Mouse (Mus musculus): Measurements from ENCODE around the gene Aicda.
"Not testable (repeated sequence)": the region's sequence is repeated elsewhere in the genome, so short reads cannot be mapped to it uniquely, and the experiment has no call there.

Gene Aicda

DNA sequence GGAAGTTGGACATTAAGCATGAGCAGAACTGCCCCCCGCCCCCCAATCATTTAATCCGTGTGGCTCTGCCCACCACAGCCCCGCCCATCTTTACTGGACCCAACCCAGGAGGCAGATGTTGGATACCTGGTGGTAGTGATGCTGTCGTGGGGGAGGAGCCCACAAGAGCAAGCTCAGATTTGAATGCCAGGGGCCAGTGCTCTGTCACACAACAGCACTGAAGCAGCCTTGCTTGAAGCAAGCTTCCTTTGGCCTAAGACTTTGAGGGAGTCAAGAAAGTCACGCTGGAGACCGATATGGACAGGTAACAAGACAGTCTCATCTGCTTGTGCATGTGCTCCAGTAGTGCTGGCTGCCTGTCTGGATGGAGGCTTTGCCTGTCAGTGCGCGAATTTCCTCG lies at the start of gene Aicda:
TSS of gene Aicda (plus strand) at position 196 of the 400 bp plus-strand sequence.
- no peak for DNase-seq (ENCODE audit: low read depth, low spot score)

DNA sequence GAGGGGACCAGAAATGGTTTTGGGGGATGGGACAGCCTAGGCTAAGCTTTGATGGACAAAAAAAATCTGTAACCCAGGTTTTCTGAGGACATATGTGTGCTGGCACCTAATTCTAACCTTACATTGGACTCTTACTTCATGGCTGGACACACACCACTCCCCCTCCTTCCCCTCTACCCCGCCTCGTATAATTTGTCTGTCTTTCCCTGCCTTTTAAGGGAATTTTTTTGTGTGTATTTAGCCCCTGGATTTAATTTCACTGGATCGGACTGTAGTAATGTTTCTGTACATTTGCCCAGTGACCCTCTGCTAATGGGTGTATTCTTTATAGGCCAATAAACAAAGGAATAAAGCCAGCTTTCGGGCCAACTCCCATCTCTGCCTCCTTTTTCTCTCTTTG lies 48.6 kb upstream of the Aicda start:
- DNase-seq (ENCODE audit: low read depth, low spot score), result no peak

DNA sequence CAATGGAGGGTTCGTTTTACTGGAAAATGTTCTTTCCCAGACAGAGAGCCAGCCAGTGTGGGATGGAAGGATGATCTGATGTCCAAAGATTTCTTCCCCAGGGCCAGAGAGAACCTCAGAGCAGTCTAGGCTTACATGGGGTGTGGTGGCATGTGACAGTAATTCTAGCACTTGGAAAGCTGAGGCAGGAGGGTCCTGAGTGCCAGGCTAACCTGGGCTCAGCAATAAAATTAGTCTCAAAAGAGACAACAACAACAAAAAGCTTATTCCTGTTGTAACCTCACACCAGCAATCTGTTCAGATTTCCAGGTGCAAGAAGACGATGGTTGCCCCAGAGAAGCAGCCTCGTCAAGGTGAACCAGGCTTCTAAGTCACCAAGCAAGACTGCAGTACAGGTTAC lies 48.1 kb upstream of the Aicda start, which contains the start of gene Mfap5:
TSS of gene Mfap5 (plus strand) at position 301 of the 400 bp plus-strand sequence.
- DNase-seq (ENCODE audit: low read depth, low spot score), result no peak

DNA sequence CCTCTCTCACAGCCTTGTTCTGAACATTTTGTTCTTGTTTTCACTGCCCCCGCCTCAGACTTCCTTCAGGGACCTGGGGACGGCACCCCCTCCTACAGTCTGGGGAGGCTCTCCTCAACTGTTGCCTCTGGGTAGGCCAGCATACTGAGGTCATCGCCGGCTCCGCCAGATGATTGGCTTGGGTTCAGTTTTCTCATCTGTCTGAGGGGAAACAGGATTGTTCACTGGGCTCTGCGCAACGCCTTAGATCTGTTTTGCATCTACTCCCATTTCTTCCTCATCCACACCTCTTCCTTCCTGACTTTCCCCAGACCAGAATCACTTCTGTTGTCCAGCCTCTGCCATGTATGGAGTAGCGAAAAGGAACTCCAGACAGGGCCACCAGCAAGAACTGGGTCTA lies 45.1 kb upstream of the Aicda start:
- DNase-seq (ENCODE audit: low read depth, low spot score), result no peak

DNA sequence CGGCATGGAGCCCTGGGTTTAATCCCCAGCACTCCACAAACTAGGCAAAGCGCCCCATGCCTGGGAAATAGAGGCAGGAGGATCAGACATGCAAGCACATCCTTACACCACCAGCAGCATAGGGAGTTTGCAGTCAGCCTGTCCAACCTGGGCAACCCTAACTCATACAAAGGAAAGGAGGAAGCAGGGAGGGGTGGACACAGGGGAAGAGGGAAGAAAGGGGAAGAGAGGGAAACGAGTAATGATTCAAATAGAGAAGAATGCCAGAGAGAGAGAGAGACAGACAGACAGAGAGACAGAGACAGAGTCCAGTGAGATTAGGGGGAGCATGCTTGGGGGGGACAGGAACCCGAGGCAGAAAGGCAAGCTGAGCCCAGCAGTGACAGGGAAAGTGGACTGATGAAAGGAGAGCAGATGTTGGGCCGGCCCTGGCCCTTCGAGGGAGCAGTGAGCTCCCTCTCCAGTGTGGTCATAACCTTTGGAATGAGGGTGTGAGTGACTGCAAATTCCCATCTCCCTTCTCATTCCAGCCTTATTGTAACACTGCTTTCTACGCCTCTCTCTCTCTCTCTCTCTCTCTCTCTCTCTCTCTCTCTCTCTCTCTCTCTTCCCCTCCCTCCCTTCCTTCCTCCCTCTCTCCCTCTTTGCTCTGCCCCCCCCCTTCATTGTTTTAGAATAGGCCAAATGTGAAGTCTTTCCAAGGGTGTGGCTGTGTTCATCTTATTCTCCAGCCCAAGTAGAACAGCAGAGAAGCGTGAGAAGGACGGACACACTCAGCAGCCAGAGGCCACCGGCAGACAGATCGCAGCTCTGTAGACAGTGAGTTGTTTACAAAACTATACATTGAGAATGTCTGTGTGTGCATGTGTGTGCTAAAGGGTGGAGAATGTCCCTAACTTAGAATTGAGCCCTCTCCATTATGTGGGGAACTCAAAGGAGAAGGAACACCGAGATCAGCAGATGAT lies 40.4 kb upstream of the Aicda start:
- DNase-seq (ENCODE audit: low read depth, low spot score), result no peak

DNA sequence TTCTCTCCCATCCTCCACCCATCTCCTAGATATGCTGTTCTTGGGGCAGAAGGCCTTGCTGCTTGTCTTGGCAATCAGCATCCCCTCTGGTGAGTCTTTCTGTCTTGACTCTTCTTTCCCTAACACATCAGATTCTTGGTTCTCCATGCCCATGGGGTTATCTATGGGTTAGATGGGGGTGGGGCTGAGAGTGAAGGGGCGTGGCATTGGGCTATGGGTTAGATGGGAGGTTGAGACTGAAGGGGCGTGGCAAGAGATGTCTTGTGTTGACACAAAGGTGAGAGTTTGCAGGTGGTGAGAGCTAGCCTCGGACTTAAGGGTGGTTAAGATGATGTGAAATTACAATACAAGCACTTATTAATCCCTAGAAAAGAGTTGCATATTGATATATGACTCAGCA lies 39.3 kb upstream of the Aicda start:
- no peak for DNase-seq (ENCODE audit: low read depth, low spot score)

DNA sequence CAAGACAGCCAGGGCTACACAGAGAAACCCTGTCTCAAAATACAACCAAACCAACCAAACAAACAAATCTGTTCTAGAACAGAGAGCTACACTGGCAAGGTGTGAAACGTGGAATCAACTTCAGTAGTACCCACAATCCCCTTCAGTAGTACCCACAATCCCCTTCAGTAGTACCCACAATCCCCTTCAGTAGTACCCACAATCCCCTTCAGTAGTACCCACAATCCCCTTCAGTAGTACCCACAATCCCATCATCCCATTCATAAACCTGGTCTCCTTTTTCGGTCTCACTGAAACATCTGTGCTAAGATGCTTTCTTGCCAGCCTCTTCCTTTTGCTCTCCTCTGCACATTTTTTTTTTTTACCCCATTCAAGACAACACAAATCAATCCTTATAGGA lies 37.8 kb upstream of the Aicda start:
- DNase-seq (ENCODE audit: low read depth, low spot score), result not testable (repeated sequence)

DNA sequence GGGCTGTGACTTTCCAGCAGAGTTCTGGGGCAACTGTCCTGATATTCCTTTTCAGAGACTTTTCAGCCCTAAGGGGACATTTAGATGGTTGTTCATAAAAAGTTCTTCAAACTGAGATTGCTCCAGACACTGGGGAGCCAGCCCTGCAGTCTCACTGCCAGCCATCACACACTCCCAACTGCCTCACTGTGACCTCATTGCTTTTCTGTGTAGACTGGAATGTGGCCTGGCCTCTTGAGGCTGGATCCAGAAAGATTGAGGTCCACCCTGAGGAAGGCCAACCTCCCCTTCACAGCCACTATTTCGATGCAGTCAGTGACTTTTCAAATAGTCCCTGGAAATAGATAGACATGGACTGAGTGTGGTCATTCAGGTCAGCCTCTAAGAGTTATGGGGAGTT lies 35.9 kb upstream of the Aicda start:
- no peak for DNase-seq (ENCODE audit: low read depth, low spot score)

DNA sequence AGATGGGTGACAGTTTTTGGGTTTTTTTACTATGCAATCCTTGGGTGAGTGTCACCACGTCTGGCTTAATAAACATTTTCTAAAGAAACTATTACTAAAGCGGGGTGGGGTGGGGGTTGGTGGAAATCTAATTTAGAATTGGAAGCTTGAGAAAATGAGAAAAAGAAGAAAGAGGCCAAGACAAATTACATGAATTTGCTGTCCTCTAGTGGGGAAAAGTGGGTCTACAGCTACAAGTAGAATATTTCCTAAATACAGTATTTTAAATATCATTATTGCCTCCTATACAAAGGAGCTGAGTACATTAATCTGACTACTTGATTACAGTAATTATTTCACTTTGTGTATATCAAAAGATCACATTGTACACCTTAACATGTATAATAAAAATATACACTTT lies 34.2 kb upstream of the Aicda start:
- no peak for DNase-seq (ENCODE audit: low read depth, low spot score)

DNA sequence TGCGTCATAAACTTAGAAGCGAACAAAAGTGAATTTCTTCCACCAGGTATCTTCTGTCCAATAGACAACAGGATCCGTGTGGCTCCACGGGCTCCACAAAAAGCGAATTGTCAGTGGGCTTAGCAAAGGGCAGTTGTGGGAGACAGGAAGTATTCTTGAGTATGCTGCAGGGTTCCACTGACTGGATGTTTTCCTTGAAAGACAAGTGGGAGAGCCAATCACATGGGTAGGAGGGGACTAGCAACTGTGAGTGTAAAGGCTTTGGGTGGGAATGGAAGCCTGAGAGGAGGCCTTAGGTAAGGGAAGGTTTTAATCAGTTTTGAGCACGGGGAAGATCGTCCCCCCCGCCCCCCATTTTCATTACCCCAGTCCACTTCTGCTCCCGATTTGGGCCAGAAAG lies 31.0 kb upstream of the Aicda start:
- DNase-seq (ENCODE audit: low read depth, low spot score), result peak; percentile 24

DNA sequence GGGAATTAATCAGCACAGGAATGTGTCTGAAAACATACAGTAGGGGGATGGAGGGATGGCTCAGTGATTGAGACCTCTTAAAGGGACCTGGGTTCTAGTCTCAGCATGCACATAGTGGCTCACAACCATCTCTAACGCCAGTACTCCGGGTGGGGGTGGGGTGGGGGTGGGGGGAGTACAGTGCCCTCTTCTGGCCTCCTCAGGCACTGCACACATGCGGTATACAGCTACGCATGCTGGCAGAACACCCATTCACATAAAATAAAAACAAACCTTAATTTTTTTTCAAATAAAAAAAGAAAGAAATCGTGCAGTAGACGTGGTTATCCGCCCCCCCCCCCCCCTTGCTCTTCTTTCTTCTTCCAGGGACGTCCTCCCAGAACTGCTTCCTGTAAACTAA lies 30.3 kb upstream of the Aicda start:
- no peak for DNase-seq (ENCODE audit: low read depth, low spot score)

DNA sequence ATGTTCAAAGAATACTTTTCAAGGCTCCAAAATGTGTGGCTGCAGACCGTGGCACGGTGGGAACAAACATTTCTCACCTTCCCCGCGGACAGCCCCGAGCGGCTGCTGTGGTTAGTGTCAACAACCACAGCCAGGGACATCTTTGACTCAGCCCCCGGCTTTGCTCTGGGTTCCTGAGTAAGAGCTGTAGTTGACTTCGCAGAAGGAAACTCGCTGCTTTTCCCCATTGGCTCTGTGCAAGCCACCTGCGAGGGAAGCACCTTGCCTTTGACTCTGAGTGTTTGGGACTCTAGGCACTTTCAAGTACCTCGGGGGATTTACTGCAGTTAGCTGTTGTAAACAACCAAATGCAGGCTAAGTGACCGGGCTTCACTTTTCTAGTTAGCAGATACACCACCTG lies 26.0 kb upstream of the Aicda start:
- no peak for DNase-seq (ENCODE audit: low read depth, low spot score)

DNA sequence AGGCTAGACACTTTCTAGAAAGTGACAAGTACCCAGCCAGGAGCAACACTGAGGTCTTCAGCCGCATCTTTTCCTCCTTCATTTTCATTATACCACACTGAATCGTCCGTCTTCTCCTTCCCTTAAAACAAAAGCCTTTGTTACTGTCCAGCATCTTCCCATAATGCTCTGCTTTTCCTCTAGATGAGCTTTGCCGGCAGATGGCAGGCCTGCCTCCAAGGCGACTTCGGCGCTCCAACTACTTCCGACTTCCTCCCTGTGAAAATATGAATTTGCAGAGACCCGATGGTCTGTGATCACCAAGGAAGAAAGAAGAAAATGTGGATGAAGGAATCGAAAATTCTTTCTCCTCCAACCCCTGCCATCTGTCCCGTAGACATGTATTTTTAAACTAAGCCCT lies 25.5 kb upstream of the Aicda start:
- no peak for DNase-seq (ENCODE audit: low read depth, low spot score)

DNA sequence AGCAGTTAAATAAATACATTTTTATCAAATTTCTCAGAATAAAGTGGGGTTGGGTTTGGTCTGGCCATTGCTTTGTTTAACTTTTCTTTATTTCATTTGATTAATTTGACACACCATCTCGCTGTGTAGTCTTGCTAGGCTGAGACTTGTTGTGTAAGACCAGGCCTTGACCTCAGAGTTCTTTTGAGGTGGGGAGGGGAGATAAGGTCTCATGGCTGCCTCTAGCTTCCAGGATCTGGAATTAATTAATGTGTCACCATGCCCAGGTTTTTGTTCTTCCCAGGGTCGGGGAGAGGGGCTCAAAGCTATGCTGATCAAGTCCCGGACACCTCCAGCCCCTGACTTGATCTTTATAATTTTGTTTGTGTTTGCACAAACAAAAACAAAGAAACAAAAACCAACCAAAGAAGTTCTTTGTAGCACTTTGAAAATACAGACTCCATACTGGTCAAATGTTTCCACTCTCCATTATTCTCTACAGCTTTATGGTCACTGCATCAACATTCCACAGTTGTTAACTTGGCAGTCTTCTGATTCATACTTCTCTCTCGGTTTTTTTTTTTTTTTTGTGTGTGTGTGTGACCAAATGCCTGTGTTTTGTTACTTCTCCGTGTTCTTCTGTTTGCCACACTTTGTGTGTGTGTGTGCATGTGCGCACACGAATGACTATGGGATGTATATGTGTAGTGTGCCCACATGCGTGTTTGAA lies 22.0 kb upstream of the Aicda start:
- no peak for DNase-seq (ENCODE audit: low read depth, low spot score)

DNA sequence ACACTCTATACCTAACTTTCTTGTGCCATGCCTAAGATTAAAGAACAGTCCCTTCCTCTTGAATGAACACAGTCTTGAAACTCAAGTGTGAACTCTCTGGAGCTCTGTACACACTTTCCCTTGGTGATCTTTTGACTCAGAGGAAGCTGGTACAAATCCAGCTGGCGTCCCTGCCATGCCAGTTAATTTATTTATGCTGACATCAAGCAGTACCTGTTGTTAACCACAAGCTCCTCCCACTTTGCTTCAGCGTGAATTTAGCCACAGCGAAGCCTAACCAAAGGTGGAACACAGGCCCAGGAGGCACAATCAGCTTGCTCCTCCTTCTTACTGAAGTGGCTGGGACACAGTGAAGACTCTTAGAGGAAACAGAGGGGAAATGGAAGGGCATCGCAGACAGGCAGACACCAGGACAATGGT lies 20.7 kb upstream of the Aicda start:
- DNase-seq (ENCODE audit: low read depth, low spot score), result no peak

DNA sequence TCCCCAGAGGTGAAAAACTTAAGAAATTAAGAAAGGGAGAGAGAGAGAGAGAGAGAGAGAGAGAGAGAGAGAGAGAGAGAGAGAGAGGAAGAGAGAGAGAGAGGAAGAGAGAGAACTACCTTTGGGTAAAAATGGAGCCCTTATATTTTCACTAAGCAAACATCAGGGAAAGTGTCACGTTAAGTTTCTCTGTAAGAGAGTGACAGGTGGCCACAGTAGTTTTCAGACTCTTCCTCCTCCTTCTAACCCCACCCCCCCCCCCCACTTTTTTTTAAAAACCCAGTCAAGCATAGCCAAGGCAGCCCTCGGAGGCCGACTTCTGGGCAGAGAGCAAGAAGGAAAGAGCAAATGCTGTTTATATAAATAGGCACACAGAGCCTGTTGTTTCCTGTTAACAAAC lies 19.6 kb upstream of the Aicda start:
- DNase-seq (ENCODE audit: low read depth, low spot score), result no peak

DNA sequence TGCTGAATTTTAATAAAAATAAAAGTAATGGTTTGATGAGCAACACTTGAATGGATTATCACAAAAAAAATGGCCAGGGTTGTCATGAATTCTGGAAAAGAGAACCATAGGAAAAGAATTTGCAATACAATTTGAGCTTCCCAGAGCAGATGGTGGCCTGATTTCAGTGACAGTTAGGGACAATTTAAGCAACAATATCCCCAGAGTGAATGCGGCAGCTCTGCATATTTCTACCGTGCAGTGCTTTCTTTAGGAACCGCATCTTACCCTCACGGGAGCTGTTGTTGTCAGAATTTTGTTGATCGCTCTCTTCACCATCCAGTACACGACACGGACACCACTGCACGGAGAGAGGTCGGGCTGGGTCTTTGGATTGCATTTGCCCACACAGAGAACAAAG lies 14.0 kb upstream of the Aicda start:
- no peak for DNase-seq (ENCODE audit: low read depth, low spot score)

DNA sequence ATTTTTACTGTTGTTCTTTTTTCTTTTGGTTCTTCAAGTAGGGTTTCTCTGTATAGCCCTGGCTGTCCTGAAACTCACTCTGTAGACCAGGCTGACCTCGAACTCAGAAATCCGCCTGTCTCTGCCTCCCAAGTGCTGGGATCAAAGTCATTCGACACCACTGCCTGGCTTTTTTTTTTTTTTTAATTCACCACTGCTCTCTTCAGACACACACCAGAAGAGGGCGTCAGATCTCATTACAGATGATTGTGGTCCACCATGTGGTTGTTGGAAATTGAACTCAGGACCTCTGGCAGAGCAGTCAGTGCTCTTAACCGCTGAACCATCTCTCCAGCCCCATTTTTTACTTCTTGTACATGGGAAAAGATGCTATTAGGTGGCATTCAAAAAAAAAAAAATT lies 11.1 kb upstream of the Aicda start:
- not testable (repeated sequence) for DNase-seq (ENCODE audit: low read depth, low spot score)

DNA sequence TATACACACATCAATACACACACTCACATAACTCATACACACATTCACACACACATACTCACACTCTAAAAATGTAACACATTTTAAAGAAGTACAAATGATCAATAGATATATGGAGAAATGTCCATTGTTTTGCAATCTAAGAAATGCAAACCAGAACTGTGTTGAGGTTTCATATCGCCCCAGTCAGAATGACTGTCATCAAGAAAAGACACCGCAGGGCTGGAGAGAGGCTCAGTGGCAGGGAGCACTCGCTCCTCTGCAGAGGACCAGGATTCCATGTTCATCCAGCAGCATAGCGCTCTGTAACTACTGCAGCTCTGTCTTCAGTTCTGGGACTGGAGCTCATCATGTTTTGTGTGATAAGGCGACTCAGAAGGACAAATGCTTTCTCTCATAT lies 10.0 kb upstream of the Aicda start:
- DNase-seq (ENCODE audit: low read depth, low spot score), result no peak

DNA sequence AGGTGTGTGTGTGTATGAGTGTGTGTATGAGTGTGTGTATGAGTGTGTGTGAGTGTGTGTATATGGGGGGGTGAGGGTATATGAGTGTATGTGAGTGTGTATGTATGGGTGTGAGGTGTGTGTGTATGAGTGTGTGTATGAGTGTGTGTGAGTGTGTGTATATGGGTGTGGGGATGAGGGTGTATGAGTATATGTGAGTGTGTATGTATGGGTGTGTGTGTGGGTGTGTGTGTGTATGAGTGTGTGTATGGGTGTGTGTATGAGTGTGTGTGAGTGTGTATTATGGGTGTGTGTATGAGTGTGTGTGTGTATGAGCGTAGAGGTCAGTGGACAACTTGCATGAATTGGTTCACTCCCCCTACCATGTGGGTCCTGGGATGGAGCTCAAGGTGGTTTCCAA lies 8.9 kb upstream of the Aicda start:
- DNase-seq (ENCODE audit: low read depth, low spot score), result no peak

DNA sequence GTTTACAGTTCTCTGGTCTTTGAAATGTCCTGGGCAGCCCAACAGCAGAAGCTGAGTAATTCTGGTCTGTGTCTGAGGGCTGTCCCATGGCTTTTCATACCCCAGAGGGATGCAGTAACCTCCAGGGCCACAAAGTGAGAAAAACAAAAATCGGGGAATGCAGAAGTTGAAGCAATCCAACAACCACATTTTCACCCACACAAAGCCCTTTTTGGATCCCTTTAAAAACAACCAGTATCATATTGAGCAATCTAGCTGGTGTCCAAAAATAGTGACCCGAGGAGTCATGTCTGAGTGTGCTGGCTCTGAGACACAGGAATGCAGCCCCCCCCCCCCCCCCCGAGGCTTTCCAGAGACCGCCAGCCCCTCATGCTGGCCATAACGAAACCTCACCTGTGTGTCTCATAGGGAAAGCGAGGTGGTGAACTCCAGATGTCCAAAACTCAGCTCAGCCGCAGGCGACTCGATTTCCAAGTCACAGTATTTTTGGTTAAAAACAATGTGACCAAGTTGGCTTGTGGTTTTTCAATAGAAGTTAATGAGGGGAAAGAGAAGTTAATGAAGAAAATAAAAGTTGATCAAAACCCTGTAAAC lies 8.2 kb upstream of the Aicda start:
- no peak for DNase-seq (ENCODE audit: low read depth, low spot score)

DNA sequence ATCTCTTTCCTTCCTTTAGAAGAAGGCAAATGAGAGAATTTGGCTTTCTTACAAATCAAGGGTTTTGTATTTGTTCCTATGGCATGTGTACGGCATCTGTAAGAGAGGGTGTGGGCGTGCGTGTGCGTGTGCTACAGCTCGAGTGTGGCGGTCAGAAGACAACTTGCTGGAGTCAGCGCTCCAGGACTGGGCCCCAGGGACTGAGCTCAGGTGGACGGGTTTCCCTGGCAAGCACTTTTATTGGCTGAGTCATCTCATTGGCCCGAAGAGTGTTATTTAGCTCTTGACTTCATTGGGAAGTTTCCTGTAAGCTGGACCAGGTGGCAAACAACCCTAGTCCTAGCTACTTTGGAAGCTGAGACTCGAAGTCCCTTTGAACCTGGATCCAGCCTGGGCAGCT lies 7.7 kb upstream of the Aicda start:
- DNase-seq (ENCODE audit: low read depth, low spot score), result no peak

DNA sequence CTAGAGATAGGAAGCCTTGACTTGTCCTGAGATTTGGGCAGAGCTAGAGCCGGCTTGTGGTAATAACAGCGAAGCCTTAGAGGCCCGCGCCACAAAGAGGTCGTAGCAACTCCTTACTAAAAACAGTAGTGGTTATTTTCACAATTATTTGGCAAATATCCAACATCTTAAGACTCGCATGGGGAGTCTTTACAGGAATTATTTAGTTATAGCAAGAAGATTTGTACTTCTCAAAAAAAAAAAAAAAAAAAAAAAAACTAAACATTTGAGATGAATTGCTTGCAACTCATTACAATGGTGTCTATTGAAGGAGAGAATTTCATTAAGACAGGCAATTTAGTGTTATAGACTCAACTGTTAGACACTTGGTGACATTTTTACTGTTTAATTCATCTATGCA lies 501 bp downstream of the Aicda start:
- no peak for DNase-seq (ENCODE audit: low read depth, low spot score)
